Mouse (Mus musculus) embryonic fibroblast, embryonic 13.5 days (primary cell): ENCODE measurements at regions not wholly inside any gene's neighbourhood (a gene's known extent, or its start where the extent isn't known, plus 50 kb on each side); places are given as distances from the start of the nearest gene placed in this dataset.

Experiments used
- H3K27ac ChIP-seq: 2 replicates; pipeline ENCODE4 v1.5.1; 2012; ENCODE audit warnings: low read length, control low read depth, inconsistent platforms; ENCODE audit not compliant: insufficient read depth
- H3K4me1 ChIP-seq: 2 replicates; pipeline ENCODE4 v1.6.1; 2011; ENCODE audit warnings: low read length; ENCODE audit not compliant: control insufficient read depth, insufficient read depth
- H3K4me3 ChIP-seq: 2 replicates; pipeline ENCODE4 v1.5.1; 2011; ENCODE audit warnings: mild to moderate bottlenecking, control low read depth, low read length; ENCODE audit not compliant: insufficient read depth
- CTCF ChIP-seq: IDR thresholded peaks from 2 replicates; pipeline ENCODE4 v1.5.1; 2011; ENCODE audit warnings: mild to moderate bottlenecking, control low read depth, low read length, moderate library complexity, borderline replicate concordance; ENCODE audit not compliant: insufficient read depth
- POLR2A ChIP-seq: IDR thresholded peaks from 2 replicates; pipeline ENCODE4 v1.6.1; 2011; ENCODE audit warnings: low read depth, mild to moderate bottlenecking, control low read depth, low read length, moderate library complexity

DNA sequence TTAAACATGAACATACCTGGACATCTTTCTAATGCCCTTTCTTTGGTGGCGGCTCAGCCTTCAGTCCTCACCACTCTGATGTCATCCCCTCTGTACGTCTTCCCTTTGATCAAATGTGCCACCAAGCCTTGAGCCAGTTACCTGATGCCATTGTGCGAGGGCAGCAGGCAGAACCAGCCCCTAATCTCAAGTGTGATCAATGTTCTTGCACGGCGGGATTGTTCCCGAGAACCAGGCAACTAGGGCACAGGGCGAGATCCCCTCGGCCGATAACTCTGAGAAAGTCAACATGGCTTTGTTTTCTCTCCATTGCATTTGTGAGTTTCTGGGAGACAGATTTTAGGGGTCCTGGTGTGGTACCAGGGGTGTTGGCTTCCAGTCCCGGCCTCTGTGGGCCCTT lies 166.2 kb upstream of the Msx2 start:
- TF ChIP-seq CTCF (no peak), POLR2A (no peak)
- Histone ChIP-seq H3K4me1 (no peaks in the 10 kb centered on the region), H3K27ac (no peak overlapping the region), H3K4me3 (no peak overlapping the region)

DNA sequence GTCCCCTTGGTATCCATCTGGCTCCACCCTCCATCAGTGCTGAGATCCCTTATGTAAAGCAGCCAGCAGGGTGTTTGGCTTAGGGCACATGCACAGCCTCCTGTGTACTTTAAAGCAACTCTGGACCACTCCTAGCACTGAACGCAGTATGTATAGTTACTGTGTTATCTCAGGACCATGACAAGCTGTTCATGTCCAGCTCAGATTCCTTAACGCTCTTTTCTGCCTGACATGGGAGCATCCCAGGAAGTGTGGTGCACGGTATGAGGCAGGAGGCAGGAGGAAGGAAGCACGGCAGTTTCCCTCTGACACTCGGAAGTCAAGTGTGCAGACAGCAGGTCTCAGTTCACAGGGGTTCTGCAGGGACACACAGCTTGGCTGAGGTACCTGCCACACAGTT lies 163.1 kb upstream of the Msx2 start:
- TF ChIP-seq CTCF: no peak

GRCm38 (mm10) chr13:53634637-53635203 lies 161.8 kb upstream of the Msx2 start:
- no peak for TF ChIP-seq CTCF
- TF ChIP-seq POLR2A: no peak
- Histone ChIP-seq H3K27ac (no peak overlapping the region), H3K4me3 (no peak overlapping the region), H3K4me1 (no peaks in the 10 kb centered on the region)

More for the DNA sequence above, 163.1 kb upstream of the Msx2 start:
- H3K4me3 ChIP-seq: no peak overlapping the region
- H3K27ac ChIP-seq: no peak overlapping the region
- no peaks in the 10 kb centered on the region for H3K4me1 ChIP-seq

GRCm38 (mm10) chr13:53598050-53598449 lies 125.2 kb upstream of the Msx2 start:
- no peak overlapping the region for H3K27ac ChIP-seq

DNA sequence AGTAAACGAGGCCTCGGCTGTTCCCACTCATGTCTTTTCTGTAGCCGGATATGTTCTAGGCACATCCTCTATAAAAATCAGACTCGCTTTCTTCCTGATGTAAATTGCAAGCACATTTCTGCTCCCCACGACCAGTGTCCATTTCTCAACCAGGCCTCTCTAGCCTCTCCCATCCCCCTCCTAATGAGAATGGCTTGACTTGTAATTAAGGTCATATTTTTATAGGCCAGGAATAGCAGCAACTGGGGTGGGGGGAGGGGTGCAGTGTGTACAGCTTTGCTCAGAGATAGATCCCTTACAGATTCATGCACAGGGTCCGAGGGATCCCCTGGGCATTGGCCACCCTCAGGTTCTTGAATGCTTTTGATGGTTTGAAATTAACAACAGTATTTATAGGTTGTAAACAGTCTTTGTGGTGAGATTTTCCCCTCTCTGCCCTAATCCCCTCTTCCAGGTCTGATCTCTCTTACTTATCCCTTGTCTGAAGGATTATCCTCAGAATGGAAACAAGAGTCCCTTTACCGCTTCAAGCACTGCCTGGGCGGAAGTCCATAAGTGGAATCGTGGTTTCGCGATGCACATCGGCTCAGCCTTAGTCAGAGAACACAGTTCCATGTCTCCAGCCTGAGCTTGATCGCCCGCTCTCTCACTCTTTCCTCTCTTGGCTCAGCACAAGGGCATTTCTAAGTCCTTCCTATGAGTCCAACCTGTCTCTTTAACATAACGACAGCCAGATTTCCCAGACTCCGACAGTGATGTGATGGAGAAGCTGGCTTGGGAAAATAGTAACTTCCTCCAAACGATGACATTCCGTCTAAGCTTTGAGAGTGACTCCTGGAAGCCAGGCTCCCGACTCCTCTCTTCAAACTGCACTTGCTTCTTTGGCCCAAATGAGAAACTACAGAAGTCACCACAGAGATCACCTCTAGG lies 124.3 kb upstream of the Msx2 start:
- no peaks in the 10 kb centered on the region for H3K4me1 ChIP-seq
- H3K27ac ChIP-seq: no peak overlapping the region
- no peak overlapping the region for H3K4me3 ChIP-seq
- TF ChIP-seq POLR2A (no peak), CTCF (no peak)

More at GRCm38 (mm10) chr13:53598050-53598449, 125.2 kb upstream of the Msx2 start:
- H3K4me3 ChIP-seq: no peak overlapping the region
- H3K4me1 ChIP-seq: no peaks in the 10 kb centered on the region
- TF ChIP-seq CTCF: no peak
- TF ChIP-seq POLR2A: no peak

DNA sequence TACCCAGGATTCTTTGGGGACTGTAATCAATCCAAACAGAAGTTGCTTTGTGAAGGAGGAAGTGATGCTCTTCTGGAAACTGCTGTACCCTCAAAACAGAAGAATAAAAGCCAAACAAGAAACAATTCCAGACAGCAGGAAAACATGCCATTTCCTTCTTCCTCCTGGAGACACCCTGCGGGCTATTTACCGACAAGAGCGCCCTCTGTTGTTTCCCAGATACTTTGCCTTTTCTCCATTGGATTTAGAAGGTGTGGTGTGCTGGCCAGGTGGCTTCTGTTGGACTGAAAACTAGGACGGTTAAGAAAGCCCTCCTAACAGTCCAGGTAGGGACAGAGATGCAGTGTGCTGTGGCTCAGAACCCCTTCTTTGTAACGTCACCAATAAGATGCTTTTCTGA lies 119.9 kb upstream of the Msx2 start:
- no peak overlapping the region for H3K4me3 ChIP-seq
- no peak overlapping the region for H3K27ac ChIP-seq
- TF ChIP-seq POLR2A (no peak), CTCF (no peak)
- peaks cover 5% of the 10 kb centered on the region for H3K4me1 ChIP-seq

DNA sequence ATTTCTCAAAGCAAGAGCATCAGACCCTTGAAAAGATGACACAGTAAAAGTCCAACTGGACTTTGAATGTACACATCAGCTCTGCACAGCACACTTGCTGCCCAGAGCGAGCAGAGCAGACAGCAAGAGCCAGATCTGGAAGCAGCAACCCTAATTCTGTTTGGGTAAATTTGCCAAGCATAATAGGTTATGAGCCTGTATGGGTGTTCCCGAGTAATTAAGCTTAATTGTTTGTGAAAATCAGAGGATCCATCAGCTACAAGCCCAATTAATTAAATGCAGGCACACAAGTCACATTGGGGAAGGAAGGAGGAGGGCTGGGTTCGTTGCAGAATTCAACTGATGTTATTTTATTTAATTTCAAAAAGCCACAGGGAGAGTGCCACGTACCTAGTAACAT lies 113.9 kb upstream of the Msx2 start:
- no peak overlapping the region for H3K4me3 ChIP-seq
- H3K4me1 ChIP-seq: peaks cover 5% of the 10 kb centered on the region
- TF ChIP-seq POLR2A (no peak), CTCF (no peak)
- H3K27ac ChIP-seq: no peak overlapping the region

DNA sequence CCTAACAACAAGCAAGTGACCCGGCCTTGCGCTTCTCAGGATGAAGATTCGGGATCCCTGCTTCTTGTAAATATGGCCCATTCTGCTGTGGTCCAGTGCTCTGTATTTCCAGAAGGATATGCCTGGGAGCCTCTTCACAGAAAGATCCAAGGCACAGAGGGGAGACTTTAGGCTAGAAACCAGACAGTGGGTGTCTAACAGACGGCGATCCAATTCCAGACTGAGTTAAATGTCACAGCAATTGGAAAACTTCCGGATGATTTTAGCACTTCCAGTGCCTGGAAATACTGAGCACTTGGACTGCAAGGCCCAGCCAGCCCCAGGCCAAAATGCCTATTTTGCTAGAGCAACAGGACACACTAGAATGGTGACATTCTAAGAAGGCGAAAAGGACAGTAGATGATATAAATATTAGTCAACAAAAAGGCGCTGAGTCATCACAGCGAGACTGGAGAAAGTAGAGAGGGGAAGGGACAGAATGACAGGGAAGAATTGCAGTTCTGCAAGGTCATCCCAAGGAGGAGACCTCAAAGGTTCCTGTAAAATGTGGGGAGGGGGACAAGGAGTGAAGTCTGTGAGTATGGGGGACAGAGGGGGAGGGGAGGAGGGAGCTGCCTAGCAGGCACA lies 111.7 kb upstream of the Msx2 start:
- Histone ChIP-seq H3K4me1 (peaks cover 5% of the 10 kb centered on the region), H3K27ac (no peak overlapping the region)
- TF ChIP-seq CTCF (no peak), POLR2A (no peak)

GRCm38 (mm10) chr13:53553876-53554577 lies 81.2 kb upstream of the Msx2 start:
- Histone ChIP-seq H3K4me3 (no peak overlapping the region), H3K4me1 (no peaks in the 10 kb centered on the region), H3K27ac (no peak overlapping the region)
- TF ChIP-seq POLR2A (no peak), CTCF (no peak)

More for the DNA sequence above, 111.7 kb upstream of the Msx2 start:
- H3K4me3 ChIP-seq: no peak overlapping the region
